Mouse (Mus musculus): ENCODE measurements at regions not wholly inside any gene's neighbourhood (a gene's known extent, or its start where the extent isn't known, plus 50 kb on each side); places are given as distances from the start of the nearest gene placed in this dataset.
"Not testable (repeated sequence)": the region's sequence is repeated elsewhere in the genome, so short reads cannot be mapped to it uniquely, and the experiment has no call there.

DNA sequence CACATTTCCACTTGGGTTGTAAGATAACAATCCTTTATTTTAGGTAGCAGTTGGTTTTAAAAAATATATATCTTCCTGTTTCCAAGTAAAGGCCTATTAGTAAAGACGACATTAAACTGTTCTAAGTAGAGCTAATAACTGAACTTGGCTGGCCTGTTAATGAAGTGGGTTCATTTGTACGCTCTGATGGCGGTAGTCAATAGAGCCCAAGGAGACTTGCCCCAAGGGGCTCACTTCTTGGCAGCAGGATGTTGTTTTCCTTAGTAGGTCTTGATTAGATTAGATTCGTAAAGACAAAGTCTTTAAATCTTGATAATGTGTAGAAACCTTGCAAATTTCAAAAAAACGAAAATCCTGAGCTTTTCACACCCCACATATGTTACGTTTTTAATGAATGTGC is 135.4 kb upstream of the Rapgef5 start:
- no peak for DNase-seq

DNA sequence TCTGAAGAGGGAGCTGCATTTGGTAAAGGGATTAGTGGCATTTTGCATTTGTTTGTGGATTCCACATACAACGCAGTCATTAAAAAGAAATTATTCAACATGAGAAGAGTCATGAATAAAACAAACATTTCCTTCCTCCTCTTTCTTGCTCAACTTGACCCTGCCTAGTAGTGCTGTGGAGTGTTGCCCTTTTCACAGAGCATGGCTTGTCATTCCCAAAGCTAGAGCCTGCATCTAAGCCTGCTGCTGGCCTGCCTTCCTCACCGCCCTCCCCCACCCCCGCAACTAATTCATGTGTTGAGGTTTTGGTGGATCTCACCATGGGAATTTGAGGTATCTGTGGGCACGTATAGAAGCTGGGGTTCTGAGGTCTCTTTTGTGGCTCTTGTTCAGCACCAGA is 133.6 kb upstream of the Rapgef5 start:
- DNase-seq, result not testable (repeated sequence)

DNA sequence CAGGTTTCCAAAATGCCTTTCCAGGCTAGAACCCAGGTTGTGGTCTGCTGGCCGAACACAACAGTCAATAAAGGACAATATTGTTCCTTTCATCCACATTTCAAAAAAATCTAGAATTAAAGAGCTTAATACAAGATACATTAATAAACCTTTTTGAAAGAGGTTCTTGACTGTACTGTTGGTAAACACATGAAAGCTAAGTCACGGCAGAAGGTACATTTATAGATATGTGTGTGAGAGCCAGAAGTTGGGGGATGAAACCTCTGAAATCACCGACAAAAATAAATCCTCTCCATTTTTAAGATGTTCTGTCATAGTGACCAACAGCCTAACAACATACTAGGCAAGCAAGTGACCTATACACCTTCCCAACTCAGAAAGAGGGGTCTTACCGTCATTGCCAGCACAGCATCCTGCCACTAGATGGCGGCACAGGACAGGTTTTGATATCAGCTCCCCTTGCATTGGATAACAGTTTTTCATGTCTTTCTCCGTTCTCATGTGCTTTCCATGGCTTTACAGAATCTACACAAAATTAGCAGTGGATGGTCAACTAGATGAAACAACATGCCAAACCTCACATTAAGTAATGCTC is 131.1 kb upstream of the Rapgef5 start:
- DNase-seq, result peak; percentile 90

DNA sequence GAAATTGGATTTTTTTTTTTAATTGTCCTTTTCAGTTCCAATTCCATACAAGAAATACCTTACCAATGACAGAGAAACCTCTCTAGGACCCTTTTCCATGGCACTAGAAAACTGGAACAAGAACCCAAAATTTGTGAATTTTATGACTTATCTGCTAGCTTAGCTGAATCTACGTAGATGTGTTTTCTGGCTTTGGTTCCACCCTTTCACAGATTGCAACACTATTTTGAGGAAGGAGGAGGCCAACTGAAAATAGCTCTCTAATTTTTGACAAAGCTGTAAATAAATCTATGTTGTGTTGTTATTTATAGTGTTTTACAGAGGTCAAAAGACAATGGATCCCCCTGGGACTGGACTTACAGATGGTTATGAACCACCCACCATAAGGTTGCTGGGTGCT is 130.6 kb upstream of the Rapgef5 start:
- DNase-seq, result no peak

DNA sequence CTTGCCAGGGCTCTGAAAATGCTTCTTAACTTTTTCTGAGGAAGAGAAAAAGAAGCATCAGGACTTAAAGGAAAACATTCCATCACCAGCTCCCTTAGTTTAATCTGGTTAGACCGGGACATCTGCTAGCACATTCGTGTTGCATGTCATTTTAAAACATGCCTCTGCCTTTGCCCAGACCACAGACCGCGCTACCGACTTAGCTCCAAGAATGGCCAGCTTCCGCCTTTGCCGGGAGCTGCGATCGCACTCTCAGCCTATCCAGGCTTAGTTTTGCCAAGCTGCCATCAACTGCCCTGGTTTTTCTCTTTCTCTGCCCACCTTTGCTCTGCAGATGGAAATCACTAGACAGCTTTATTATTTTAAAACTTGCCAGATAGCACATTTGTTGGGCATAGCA is 129.3 kb upstream of the Rapgef5 start:
- DNase-seq, result no peak

DNA sequence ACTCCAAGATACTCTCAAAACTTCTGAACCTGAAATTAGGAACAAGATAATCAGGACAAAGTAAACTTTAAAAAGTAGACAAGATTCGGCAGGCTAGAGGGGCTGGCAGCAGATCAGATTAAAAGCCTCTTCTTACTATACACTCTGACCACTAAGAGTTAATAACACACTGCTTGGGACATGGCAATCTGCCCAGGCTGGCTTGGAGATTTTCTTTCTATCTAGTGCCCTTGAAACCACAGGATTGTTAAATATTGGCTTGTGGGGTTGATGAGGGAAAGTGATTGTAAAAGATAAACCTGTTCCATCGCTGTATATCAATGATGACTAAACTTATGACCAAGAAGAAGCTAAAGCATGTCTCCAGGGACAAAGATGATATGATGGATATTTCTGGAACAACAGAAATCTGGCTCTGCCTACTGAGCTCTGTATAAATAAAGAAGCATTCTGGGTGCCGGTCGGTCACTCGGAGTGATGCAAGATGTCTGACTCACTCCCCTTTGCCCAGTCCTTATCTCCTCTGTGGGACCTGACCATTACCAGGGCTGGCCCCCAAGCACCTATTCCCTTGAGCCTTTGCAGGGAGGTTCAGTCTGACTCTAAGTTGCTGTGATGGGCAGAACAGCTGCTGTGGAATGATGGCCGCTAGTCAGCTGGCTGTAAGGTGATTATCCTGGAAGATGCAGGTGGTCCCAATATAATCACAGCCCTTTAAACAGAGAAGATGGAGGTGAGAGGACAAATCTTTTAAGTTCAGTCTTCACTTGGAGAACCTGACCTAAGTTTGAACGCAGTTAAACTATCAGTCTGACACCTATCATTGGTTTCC is 126.5 kb upstream of the Rapgef5 start:
- DNase-seq, result peak; percentile 52

DNA sequence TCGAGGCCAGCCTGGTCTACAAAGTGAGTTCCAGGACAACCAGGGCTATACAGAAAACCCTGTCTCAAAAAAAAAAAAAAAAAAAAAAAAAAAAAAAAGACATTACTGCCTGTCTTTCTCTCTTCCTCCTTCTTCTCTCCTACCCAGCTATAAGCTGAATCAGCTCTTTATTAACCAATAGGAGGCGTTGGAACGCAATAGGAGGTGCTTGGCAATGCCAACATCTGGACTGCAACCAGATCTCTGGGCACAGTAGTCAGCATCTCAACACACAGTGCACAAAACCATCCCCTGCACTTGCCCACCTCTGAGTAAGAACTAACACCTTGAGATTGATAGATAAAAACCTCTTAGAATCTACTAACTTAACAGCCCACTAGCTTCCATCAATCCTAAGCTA is 118.8 kb upstream of the Rapgef5 start:
- DNase-seq, result no peak

DNA sequence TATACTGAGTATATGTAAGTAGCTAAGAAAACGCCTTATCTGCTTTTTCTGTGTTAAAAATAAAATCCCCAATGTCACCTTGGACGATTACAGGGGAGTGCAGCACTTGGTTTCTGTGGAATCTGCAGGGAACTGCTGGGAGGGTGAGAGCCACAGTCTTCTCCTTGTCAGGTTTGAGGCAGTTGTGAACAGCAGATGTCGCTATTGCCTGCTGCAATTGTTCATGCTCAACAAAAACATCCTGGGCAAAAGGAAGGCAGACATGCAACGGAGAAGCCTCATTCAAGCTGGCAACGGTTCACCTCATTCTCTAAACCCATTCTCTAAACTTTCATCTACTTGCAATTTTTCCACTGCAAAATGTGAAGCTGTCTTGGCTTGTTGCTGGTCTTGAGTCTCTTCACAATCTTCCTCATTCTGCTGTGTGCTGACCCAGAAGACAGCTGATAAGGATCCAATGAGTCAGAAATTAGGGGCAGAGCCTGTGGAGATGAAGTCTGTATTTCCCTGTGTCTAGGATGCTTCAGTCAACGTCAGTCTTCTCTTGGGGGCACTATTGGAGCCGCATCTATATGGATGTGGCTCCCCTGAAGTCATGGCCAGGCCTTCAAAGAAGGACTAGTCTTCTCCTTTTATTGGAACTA is 112.6 kb upstream of the Rapgef5 start:
- DNase-seq, result peak; percentile 89

DNA sequence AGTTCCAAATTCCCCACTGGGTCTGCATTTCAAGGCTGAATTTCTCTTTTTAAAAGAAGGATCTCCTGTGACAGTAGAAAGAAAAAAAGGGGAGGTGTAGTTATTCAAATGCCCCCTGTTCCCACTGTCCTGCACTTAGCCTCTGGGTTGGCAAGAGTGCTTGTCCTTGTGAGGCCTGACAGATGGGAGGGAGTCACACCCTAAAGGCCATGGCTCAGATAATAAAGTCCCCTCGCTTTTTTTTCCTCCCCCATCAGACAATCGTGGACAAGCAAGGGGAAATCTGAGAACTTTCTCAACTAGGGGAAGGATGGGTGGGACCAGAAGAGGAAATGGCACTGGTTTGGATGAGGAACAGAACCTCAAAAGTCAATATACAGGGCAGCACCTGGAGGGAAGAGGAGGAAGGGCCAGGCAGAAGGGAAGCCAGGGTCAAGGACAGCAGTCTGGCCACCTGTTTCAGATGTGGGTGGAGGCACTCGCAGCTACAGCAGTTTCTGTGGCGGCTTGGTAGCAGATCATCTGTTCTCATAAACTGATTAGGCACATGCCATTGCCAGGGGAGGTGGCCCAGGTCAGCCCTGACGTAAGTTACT is 112.0 kb upstream of the Rapgef5 start:
- DNase-seq, result peak; percentile 29

DNA sequence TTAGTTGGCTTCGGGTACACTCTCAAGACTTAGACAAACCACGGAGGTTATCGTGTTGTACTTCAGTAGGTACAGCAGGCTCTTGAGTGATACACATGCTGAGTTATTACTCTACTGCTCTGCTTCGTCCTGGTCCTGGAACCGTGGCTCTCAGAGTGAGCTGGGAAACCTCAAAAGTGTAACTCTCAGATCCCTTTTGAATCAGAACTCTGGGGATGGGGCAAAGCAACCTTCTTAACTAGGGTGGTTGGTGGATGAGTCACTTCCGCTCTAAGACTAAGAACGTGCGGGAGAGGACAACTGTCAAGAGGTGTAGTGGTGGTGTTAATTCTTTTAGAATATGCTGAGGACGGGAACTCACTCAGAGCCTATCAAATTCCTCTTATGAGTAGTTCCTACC is 109.4 kb upstream of the Rapgef5 start:
- no peak for DNase-seq

DNA sequence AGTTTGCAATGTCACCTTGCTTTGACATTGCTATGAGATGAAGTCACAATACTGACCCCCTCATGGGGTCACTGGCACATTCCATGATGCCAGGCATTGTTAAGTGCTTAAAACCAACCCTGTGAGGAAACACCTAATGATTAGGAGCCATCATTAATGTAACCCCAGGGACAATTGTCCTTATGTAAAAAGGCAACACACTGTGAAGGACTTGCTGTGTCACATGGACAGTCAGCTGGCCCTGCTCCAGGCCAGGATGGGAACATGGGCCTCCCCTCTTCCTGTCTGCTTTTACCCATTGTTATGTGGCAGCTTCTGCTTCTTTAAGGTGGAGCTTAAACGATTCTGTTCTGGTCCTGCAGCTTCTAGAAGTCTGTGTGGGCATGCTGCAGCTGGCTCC is 105.7 kb upstream of the Rapgef5 start:
- DNase-seq, result peak; percentile 65

DNA sequence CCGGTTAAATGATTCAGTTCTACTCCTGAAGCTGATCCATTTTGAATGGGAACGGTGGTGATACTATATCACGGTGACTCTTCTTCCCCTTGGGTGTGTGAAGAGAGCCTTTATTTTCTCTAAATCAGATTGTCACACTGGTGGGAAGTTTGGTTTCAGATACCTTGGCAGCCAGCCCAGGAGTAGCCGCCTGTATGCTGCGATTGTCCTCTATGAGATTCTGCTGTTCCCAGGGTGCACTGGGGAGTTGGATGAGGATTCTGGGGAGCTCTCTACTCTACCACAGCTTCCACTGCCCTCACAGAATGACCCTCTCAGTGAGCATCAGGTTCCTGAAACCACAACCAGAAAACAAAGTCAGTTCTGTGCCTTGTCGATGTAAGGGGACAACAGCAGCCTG is 104.0 kb upstream of the Rapgef5 start:
- peak; percentile 75 for DNase-seq

DNA sequence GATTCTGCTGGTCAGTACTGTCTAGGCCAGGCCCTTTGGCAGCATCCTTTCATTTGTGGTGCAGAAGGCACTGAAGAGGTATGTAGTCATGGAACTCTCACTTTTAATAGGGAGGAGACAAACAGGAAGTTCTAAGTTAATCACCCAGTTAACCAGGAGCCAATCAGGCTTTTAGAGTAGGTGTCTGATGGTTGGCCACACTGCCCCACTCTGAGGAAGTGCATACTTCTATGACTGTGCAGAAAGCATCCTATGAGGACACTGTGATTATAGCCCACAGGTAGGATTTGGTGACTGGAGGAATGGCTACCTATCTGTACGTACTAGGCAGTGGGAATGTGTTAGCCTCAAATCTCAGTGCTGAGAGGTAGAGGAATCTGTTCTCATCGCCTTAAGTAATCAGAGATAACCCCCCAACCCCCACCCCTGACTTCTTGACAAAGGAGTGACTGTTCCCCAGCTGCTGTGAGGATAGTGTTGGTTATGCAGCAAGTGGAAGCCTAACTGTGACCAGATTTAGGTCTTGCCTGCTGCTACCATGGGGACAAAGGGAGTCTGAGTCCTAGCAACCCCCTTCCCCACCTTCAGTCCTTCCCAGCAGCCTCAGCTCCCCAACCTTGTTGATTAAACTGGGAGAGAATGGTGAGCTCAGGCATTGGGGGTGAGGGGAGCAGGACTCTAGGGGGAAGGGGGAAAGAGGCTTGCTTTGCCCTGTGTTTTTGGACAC is 103.3 kb upstream of the Rapgef5 start:
- DNase-seq, result no peak

DNA sequence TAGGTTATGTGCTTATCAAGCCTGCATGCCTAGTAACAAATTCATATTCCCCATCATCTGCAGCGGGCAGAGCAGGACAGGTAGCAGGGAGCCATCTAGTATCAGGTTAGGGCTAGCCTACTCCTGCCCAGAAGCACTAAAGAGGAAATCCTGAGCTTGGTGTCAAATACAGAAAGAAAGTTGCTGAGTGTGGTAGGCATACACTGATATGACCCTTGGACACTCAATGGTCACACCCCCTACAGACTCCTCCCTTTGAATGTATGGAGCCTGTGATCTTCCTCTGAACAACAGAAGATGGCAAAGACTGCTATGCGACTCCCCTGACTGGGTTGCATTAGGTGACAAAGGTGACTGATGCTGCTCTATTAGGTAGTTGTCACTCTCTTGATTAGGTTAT is 102.3 kb upstream of the Rapgef5 start:
- DNase-seq, result no peak

DNA sequence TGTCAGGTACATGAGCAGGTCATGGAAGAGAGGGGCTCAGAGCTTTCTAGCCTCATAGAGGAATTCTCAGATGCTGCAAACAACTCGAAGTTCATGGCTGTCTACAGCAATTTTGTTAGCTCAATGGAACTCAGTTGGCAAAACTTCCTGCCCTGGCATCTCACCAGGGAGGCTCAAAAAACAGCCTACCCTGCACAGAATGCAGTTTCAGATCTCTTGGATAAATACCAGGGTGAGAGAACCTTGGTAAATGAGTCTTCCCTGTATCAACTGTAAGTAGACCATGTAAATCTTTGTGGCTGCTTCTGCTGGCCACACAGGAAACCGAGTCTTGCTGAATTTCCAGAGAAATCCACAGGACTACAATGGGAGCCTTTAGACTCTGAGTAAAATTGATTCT is 101.1 kb upstream of the Rapgef5 start:
- no peak for DNase-seq

DNA sequence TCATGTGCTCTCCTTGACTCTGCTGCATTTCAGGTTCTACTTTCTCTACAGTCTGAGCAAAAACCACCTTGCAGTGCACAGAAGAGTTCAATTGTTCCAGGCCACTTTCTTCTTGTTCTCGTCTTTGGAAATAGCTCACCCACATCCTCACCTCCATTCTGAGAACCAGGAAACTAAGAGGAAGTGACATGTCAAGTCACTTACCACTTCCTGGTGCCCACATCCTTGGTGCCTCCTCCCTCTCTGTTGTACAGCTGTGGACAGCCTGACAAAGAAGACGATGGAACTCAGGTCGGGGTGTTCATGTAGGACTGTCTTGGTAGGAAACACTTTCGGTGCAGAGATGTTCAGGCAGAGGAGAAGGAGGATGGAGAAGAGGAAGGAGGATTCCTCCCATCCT is 98.3 kb upstream of the Rapgef5 start:
- DNase-seq, result no peak

DNA sequence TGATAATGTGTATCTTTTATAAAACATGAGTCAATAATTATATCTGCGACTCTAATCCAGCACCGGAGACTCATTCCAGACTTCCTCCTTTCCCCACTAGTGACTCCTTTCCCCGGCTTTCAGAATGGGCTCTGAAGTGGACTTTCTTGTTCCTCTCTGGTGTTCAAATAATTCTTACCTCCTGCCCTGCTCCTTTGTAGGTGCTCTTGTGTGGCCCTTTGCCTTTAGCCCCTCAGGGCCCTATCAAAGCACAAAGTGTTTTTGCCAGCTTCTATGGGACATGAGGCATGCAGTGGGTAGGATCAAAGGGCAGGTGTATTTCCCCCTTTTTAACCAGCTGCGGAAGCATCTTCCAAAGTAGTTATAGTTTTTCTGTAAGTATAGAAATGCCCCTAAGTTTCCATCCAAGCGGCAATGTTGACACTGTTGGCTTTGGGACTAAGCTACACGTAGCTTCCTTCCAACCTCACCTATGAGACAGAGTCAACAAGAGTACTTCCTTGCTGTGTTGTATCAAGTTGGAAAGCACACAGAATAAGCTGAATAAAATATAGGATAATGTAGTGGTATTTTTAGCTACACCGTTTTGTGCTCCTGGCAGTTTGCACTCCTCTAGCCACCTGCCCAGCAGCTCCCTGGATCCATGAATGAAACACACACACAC is 93.8 kb upstream of the Rapgef5 start:
- DNase-seq, result no peak

DNA sequence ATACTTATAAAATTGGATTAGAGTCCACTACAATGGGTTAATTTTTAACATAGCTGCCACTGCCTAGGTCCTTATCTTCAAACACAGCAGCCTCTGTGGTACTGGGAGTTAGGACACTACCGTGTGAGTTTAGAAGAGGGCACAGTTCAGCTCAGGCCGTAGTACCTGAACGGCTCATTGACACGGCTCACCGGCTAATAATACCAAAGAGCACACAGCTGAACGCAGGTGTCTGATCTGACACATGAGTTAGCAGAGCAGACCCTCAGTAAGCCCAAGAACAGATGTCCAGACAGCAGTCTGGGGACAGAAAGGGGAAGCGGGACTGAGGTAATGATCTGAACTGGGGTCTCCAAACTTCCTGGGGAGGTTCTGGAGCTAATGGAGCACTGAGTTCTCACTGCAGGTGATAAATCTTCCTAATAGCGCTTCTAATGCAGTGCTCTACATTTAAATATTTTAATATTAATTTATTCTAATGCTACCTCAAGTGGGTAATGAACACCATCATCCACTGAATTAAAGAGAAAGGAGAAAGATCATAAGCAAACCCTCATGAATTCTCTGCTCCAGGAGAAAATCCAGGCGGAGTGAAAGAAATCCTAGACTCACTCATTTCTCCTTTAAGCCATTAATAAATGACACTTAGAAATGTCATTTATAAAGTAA is 90.8 kb upstream of the Rapgef5 start:
- no peak for DNase-seq

DNA sequence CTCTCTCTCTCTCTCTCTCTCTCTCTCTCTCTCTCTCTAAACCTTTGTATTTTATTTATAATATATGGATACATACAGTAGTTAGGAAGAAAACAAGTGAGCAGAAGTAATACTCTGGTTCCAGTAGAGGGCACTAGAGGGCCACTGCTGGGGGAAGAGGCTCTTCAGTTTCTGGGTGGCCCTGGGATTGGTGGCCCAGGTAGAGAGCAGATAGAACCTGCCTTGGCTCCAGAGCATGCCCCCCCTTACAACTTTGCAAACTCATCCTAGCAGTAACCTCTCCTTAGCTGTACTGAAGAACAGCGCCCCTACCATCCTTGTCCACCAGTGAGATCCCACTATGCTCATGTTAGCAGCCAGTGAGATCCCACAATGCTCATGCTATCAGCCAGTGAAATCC is 88.8 kb upstream of the Rapgef5 start:
- peak; percentile 67 for DNase-seq

DNA sequence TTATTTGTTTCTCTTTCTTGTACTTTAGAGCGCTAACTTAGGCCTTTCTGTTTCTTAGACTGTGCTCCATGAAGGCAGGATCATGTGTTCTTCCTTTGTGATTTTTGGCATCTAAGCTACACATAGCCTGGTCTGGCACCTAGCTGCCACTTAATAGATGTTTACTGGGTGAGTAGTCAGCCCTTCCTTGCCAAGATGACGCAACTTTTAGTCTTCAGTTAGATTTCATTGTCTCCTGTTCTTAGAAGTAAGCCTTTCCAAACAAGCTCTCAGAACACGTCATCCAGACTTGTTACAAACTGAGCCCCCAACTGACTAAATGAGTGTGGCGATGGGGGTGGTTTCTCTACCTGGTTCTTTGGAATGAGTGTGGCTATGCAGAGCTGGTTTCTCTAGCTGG is 85.4 kb upstream of the Rapgef5 start:
- DNase-seq, result no peak

DNA sequence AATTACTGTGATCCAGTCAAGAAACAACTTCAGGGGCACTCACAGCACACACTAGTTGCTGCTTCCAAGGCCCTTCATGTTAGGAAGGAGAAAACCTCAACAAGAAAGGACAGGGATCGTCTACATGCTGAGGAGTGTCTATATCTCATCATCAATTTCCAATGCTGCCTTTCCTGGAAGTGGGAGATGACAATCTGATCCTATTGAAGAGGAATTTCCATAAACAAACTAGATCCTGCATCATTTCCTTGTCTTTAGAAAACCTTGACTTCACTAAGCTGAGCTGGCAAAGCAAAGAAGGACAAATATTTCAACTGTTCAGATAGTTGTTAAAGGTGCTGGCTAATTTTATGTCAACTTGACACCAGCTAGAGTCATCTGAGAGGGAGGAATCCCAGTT is 83.5 kb upstream of the Rapgef5 start:
- DNase-seq, result no peak

DNA sequence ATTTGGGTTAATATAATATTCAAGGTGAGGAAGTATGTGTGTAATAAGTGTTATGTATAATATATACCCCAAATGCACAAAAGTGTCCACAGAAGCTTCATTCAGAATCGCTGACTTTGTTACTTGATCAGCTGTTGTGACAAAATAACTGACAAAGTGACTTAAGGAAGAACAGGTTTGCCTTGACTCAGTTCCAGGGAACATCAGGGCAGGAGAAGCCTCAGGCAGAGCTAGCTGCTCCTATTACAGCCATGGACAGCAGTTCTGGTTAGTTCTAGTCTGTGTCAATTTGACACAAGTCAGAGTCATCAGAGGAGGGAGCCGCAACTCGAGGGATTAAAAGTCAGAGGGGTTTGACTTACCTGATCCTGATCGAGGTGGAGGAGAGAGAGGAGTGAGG is 79.3 kb upstream of the Rapgef5 start:
- DNase-seq, result no peak

All from kidney, postnatal 10 days (tissue).